Mouse (Mus musculus) ovary, postnatal 10 days (tissue): ENCODE measurements around the gene Tssk1.

Experiments
- DNase-seq: peaks from one replicate; pipeline ENCODE4 v3.0.0; 2022; ENCODE audit warnings: low spot score

The Tssk1 gene

GRCm38 (mm10) chr16:17898462-17898861 is 4.4 kb downstream of the Tssk1 start, which contains the start of the genes Dgcr2 and Tssk2:
Gene Dgcr2 (minus strand): TSS chr16:17898562.
Gene Tssk2 (plus strand): TSS chr16:17898637.
- DNase-seq = no peak

DNA sequence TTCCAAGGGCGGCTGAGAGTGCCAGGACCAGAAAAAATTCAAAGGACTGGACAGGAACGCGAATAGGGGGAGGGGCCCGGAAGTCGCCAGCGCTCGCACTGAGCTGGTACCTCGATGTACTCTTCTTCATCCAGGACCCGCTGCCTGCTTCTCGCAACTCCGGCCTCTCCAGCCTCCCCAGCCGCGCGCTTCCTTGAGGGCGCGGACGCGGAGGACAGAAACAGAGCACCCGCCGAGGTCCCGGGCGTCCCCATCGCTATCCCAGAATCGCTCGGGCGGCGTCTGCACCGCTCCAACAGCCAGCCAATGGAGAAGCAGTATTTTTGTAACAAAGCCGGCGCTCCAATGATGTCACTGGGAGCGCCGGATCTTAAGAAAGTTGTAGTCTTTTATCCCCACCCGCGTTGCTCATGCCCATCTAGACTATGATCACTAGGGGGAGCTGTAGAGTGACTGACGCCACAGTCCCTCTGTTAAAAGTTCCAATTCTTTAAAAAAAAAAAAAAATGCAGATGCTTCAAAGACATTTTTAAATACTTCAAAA is 17.1 kb downstream of the Tssk1 start, which contains the start of gene Ess2:
Ess2 (minus strand) TSS at position 297 of the 544 bp plus-strand sequence.
- DNase-seq = peak; percentile 64

DNA sequence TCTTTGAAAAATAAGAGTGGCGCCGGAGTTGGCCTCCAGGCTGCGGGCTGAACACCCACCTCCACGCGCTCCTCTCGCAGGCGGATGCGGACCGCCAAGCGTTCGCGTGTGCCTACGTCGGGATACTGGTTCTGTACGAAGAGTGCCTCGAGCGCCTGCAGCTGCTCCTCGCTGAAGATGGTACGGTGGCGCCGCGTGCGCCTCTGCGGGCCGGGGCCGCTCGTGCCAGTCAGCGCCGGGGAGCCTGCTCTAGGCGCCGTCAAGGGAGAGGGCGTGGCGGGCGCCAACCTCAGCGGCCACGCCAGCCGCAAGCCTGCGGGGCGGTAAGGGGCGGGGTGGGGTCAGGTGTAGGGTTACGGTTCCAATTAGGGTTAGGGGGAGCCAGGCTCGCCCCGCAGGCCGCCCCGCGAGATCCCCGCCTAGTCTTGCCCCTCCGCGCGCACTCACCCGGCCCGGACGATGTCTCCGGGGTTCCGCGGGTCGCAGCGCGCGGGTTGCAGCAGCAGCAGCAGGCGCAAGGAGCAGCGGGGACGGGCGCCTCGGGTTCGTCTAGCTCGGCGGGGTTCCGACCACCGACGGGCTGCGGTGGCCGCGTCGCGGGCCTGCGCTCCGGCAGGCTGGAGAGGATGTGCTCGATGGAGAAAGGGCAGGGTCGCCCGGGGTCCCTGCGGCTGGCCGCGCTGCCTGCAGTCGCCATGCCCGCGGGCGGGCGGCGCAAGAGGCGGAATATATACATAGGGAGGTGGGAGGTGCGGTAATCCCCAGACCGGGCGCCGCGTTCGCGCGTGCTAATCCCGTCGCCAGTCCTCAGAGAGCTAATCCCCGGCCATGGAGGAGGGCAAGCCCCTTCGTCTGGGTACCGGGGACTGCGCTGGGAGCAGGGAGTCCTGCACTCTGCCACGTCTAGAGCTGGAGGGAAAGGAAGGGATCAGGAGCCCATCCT is 20.6 kb downstream of the Tssk1 start, which contains the start of gene Gsc2:
Gsc2 (minus strand) TSS at position 753 of the 943 bp plus-strand sequence.
- no peak for DNase-seq

DNA sequence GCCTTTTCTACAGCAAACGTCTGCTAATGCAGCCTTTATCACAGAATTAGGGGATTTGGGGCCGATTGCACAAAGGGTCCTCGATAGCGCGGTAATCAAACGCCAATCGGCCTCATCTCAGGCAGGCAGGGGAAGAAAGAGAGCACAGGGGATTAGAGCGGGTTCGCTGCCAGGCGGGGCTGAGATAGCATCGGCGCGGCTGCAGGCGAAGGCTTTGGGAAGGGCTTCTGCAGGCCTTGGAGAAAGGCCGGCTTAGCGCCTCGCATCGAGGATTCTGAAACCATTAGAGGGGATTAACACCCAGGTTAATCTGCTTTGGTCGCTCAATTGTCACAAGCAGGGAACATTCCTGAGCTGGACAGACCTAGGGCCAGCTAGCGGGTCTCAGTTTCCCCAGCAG is 26.6 kb downstream of the Tssk1 start:
- DNase-seq = no peak

DNA sequence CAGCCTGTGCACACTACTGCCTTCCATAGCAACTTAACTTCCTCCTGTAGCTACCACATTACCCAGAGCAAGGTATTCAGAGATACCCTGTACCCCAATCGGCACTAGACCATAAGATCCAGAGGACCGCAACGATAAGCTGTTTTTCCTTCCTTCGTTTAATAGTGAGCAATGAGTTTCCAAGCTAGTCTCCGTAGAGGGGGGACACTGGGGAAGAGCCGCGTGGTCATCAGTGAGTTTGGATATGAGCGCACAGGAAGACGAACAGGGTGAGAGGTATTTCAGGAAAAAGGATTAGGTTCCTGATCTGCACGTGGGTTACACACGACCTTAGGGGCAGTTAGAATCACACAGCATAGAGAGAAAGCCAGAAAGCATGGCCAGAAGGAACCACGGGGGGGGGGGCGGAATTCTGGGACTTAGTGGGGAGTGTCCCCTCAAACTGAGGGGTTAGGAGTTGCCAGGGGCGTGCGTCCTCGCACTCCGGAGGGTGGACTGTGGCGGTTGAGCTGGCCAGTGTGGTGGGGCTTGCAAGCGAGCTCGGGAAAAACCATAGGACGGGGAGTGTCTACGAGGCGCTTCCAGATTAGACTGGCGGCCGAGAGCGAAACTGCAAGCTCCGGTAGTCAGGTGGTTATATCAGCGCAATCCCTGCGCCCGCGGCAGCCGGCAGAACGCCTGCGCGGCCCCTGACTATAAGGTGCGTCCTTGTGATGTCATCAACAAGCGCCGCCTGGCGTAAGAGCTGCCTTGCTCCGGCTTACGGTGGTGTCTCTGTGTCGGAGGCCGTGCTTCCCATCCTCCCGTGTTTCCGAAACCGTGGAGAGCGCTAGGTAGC is 27.5 kb downstream of the Tssk1 start:
- peak; percentile 88 for DNase-seq

- DNase-seq = no peak
Measured at GRCm38 (mm10) chr16:17922163-17922538, 28.1 kb downstream of the Tssk1 start.

GRCm38 (mm10) chr16:17927351-17928082 is 33.5 kb downstream of the Tssk1 start:
- DNase-seq = peak; percentile 40

DNA sequence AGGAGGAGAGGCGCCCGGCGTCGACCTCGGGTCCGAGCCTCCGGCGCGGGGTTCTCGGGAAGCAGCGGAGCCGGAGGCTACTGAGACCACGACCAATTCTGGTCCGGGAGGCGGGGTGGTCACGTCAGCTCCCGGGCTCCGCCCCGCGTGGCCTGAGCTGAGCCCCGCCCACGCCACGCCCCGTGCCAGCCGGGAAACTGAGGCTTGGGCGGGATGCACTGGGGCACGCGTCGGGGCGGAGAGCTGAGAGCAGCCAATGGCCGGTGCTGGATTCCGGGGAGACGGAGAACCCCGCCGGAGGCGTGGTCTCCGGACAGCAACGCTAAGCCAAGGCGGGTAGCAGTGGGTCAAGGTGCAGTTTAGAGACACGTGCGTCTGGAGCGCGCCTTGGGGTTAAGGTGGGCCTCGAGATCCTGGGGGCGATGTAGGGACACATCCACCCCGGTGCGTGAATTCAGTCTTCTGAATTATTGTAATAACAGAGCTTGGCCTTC is 34.1 kb downstream of the Tssk1 start, which contains the start of gene Slc25a1:
Slc25a1 (minus strand) TSS at position 133 of the 494 bp plus-strand sequence.
- DNase-seq = peak; percentile 60

- peak; percentile 45 for DNase-seq
Measured at GRCm38 (mm10) chr16:17928627-17929104, 34.6 kb downstream of the Tssk1 start.

- DNase-seq = no peak
Measured at GRCm38 (mm10) chr16:17929211-17929610, 35.2 kb downstream of the Tssk1 start.

DNA sequence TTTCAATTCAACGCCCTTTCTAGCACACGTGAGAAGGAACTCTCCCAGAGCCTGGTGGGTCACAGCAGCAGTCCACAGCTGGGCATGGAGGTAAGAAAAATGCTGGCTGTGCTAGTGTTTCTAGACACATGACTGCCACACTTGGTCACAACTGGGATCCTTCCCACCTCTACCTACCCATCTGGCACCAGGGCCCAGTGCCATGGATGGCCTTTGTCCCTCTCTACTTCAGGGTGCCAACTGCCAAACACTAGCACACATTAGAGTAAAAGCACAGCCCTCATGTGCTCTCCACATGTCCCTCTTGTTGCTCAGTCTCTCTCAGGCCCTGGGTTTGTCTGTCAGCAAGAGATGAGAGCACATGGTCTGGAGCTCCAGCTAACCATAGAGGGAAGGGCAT is 35.6 kb downstream of the Tssk1 start:
- no peak for DNase-seq

- no peak for DNase-seq
Measured at GRCm38 (mm10) chr16:17931906-17932460, 38.0 kb downstream of the Tssk1 start.

GRCm38 (mm10) chr16:17933594-17934444 is 39.8 kb downstream of the Tssk1 start:
- no peak for DNase-seq

DNA sequence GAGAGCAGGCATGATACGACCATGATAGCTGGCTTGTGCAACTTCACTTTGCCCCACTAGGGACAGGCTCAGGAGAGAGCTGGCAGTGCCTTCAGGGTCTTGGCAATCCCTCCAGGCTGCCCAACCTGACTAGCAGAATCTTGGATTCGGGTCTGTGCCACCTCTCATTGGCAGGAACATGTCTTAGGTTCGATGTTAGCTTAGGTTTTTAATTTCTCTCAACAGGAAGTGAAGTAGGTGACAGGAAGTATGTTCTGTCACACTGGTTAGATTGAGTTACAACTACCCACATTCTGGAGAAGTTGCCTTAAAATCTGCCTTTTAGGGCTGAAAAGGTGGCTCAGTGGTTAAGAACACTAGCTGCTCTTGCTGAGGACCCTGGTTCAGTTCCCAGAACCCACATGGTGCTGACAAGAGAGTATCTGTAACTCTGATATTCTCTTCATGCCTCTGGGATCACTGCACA is 40.5 kb downstream of the Tssk1 start:
- no peak for DNase-seq

DNA sequence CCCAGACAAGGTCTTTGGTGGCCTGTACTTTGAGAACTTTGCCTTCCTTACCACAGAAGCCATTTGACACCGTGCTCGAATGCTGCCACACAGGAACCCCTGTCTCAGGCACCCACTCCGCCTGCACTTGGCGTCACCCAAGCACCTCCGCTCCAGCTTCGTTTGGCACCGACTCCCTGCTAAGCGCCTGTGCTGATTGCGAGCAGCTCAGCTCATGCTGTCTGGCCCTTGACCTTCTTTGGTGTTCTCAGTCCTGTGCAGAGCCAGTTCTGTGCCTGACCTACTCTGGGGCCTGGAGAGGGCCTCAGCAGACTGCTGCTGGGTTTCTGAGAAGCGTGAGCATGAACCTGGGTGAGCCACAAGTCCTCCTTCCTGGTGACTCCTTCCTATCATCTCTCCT is 42.8 kb downstream of the Tssk1 start:
- no peak for DNase-seq

DNA sequence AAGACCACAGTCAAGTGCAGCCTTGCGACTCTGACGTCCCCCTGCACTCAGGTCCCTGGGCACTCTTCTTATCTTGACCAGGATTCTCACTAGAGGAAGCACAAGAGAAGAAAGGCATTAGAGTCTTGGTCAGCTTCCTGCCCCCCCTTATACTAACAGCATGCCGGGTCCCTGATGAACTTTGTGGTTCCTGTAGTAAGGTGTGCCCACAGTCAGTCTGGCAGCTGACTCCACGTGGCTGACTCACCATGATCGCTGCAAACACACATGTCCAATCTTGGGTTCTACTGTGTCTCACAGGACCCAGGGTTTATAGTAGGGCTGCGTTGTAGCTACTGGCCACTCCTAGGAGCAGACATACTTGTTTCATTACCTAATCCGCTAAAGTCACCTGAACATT is 44.2 kb downstream of the Tssk1 start:
- DNase-seq = no peak

DNA sequence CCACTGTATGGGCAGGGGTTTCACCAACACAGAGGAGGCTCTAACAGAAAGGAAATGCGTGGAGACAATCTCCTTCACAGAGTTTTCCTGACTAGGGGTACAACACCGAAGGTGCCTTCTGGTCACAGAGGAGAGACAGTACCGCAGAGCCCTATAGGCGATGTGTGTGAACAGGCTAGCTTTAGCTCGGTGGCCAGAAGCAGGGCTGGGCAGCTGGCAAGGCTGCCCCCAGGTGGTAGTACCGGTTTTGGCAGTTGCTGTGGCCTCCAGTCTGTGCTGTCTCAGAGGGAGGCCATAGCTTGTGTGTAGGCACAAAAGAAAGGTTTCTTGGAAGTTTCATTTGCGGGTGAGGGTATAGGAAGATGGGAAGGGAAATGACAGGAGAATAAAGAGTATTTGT is 44.8 kb downstream of the Tssk1 start:
- DNase-seq = no peak

GRCm38 (mm10) chr16:17939255-17939751 is 45.3 kb downstream of the Tssk1 start:
- DNase-seq = no peak

GRCm38 (mm10) chr16:17943466-17943865 is 49.4 kb downstream of the Tssk1 start:
- no peak for DNase-seq
